Mouse (Mus musculus): Measurements from ENCODE around the gene Tkt. TPM values are rescaled to one million over a fixed set of nuclear protein-coding genes. Genes with fewer than 3 reads are reported as not detected.

Gene Tkt
- polyA plus RNA-seq, 1 experiment from 2014 or later, result 213 TPM

DNA sequence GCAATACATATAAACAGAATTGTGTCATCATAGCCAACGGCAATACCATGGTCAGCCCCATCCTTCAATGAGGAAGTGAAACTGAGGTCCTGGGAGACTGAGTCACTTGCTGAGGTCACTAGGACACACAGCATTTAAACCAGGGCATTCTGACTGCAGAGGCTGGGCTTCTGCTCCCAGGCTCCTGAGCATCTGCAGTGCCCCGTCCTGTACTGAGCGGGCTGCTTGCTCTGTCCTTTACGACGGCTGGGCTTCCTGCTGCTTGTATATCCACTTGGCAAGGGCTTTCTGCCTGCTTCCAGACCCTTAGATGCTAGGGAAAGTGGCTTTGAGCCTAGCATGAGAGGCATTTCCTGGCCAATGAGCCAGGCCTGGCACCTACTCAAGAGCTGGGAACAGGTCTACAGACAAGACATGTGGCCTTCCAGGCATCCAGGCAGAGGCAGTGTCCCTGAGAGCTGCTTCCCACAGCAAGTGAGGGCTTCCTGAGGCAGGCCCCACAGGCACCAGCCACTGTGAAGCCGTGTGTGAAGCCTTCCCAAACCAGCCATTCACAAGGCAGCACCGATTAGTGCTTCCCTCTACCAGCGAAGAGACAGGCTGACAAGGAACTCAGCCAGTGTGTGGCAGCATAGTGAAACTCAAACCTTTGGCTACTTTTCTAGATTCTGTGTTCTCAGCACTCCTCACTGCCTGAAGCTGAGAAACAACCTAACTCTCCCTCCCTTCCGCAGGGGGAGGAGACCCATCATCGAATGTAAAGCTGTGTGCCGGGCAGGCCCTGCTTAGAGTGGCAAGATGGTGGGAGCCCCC lies 45.3 kb downstream of the Tkt start:
- WGBS, result 37% methylated on average over 11 of the region's 11 CpGs
- H3K9ac ChIP-seq, result no peak overlapping the region
- no peaks in the 10 kb centered on the region for H3K9me3 ChIP-seq
- ATAC-seq (ENCODE audit: low read depth), result peak; percentile 60; the same call in 1 of the 2 replicates
- 0 out of 2 replicates have a peak, but pooled peaks cover 2% of the 10 kb centered on the region for H3K36me3 ChIP-seq
- no peak overlapping the region for H3K4me3 ChIP-seq
- H3K4me2 ChIP-seq, result peak overlapping the region; percentile 21; the same call in 1 of the 2 replicates
- H3K27me3 ChIP-seq, result no peaks in the 10 kb centered on the region
- H3K4me1 ChIP-seq (replicated peaks), result peaks cover 48% of the 10 kb centered on the region
- H3K27ac ChIP-seq (replicated peaks), result peak overlapping the region; percentile 75

DNA sequence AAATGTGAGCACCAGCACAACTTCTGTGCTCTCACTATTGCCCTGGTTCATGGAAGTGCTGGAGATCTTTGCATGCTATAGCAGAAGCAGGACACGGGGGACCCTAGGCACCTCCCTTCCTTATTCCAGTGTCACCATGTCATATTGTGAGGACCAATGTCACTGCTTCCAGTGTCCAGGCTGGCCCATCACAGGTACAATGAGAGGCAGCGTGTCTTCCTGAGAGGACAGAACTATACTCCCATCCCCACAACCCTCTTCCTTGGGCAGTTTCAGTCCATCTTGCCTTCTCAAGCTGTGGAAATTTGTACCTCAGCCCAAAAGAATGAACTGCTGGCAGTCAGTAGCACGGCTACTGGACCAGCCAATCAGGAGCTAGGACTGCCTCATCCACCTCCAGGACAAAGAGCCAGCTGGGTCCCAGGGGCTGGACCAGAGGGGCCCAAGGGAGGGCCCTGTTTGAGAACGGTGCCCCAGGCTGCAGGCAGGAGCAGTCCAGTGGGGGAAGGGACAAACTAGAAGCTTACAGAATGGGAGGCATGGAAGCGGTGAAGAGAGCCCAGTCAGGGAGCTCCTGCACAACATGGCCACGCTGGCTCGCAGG lies 46.0 kb downstream of the Tkt start:
- Histone ChIP-seq H3K27me3 (no peaks in the 10 kb centered on the region), H3K36me3 (0 out of 2 replicates have a peak, but pooled peaks cover 8% of the 10 kb centered on the region), H3K9ac (0 out of 2 replicates have a peak overlapping the region, but pooled peaks have one; percentile 4), H3K9me3 (no peaks in the 10 kb centered on the region), H3K4me3 (no peak overlapping the region), H3K4me2 (peak overlapping the region; percentile 21; the same call in 1 of the 2 replicates), H3K4me1 (replicated peaks) (peaks cover 48% of the 10 kb centered on the region), H3K27ac (replicated peaks) (peak overlapping the region; percentile 75)
- peak; percentile 82 for ATAC-seq (ENCODE audit: low read depth)
- WGBS, result 18% methylated on average over 7 of the region's 7 CpGs

- Histone ChIP-seq H3K9ac (no peak overlapping the region), H3K4me3 (no peak overlapping the region), H3K9me3 (no peaks in the 10 kb centered on the region), H3K4me1 (replicated peaks) (peaks cover 38% of the 10 kb centered on the region), H3K27me3 (no peaks in the 10 kb centered on the region), H3K36me3 (0 out of 2 replicates have a peak, but pooled peaks cover 10% of the 10 kb centered on the region), H3K27ac (replicated peaks) (no peak overlapping the region), H3K4me2 (no peak overlapping the region)
- no peak for ATAC-seq (ENCODE audit: low read depth)
- WGBS, result 83% methylated on average over 8 of the region's 8 CpGs
Observed at GRCm38 (mm10) chr14:30595576-30596313, 47.6 kb downstream of the Tkt start.

DNA sequence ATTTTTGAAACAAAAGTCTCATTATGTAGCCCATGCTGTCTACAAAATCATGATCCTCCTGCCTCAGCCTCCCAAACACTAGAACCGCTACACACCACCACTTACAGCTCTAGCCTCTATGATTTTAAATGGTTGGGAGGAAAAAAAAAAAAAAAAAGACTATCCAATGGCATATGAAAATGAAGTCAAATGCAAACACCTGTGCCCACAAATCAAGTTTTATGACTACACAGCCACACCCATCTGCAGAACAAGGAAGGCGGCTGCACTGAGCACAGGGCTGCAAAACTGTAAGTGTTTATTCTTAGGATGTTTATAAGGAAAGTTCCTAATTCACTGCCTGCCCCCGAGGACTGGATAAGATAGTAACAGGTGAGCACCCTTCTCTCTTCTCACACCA lies 48.2 kb downstream of the Tkt start:
- H3K4me3 ChIP-seq, result no peak overlapping the region
- 0 out of 2 replicates have a peak, but pooled peaks cover 10% of the 10 kb centered on the region for H3K36me3 ChIP-seq
- H3K4me2 ChIP-seq, result no peak overlapping the region
- WGBS, result 88% methylated on average over 3 of the region's 3 CpGs
- no peaks in the 10 kb centered on the region for H3K9me3 ChIP-seq
- no peak for ATAC-seq (ENCODE audit: low read depth)
- no peak overlapping the region for H3K27ac ChIP-seq (replicated peaks)
- H3K4me1 ChIP-seq (replicated peaks), result peaks cover 38% of the 10 kb centered on the region
- H3K27me3 ChIP-seq, result no peaks in the 10 kb centered on the region
- H3K9ac ChIP-seq, result no peak overlapping the region

DNA sequence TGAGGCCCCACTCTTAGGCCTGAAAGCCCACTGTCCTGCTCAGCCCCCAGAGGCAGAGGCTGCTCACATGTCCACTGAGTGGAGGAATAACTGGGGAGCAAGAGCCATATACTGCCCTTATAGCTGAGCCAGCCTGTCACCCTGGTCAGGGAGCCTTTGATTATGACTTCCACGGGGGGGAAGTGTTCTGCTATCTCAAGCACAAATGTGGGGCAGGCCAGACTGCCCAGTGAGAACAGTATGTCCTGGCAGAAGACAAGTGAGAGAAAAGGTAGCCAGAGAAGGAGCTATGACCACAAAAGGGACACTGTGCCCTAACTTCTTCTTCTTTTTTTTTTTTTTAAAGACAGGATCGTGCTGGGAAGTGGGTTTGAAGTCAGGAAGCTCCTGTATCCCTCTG lies 49.0 kb downstream of the Tkt start:
- no peak overlapping the region for H3K4me3 ChIP-seq
- no peaks in the 10 kb centered on the region for H3K27me3 ChIP-seq
- 0 out of 2 replicates have a peak, but pooled peaks cover 16% of the 10 kb centered on the region for H3K36me3 ChIP-seq
- H3K4me1 ChIP-seq (replicated peaks), result peaks cover 38% of the 10 kb centered on the region
- H3K9ac ChIP-seq, result no peak overlapping the region
- no peak overlapping the region for H3K27ac ChIP-seq (replicated peaks)
- no peaks in the 10 kb centered on the region for H3K9me3 ChIP-seq
- 67% methylated on average over 2 of the region's 2 CpGs for WGBS
- H3K4me2 ChIP-seq, result no peak overlapping the region
- no peak for ATAC-seq (ENCODE audit: low read depth)

DNA sequence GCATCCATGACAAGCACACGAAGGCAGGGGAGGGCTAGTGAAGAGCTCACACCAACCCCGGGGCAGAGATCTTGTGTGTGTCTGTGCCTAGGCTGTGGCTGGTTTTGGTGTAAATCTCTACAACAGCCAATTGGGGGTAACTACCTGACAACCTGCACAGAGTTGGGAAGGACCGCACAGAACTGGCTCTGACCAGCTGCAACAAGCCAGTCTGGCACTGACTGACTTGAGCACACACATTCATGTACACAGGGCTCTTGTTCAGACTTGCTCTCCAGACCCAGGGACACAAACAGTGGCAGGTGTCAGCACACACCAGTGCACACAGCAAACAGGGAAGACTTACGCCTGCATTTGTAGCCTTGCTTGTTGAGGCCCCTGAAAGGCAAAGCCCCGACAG lies 58.7 kb downstream of the Tkt start:
- H3K27ac ChIP-seq (replicated peaks), result no peak overlapping the region

DNA sequence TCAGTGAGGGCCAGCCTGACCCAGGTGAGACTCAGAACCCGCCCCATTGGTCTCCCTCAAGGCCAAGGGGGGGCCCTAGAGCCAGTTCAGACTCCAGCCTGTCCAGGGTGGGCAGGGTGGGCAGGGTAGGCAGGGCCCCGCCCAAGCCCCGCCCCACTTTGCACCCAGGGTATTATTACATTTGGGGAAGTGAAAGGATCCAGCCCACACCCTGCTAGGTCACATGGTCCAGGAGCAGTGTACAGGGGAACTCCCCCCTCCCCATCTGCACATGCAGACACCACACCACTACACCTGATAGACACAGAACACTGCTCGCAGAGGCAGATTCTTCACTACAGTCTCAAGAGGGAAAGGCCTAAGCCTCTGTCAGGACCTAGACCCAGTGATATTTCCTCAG lies 59.5 kb downstream of the Tkt start:
- Histone ChIP-seq H3K27ac (replicated peaks) (no peak overlapping the region), H3K36me3 (no peaks in the 10 kb centered on the region), H3K4me1 (replicated peaks) (peaks cover 5% of the 10 kb centered on the region; the same call in 1 of the 2 replicates), H3K27me3 (no peaks in the 10 kb centered on the region), H3K4me3 (no peak overlapping the region), H3K4me2 (no peak overlapping the region), H3K9me3 (no peaks in the 10 kb centered on the region), H3K9ac (no peak overlapping the region)
- no peak for ATAC-seq (ENCODE audit: low read depth)
- WGBS, result 72% methylated on average over 3 of the region's 4 CpGs

More for the DNA sequence above, 58.7 kb downstream of the Tkt start:
- H3K4me2 ChIP-seq, result no peak overlapping the region
- no peak overlapping the region for H3K4me3 ChIP-seq
- no peaks in the 10 kb centered on the region for H3K9me3 ChIP-seq
- no peak overlapping the region for H3K9ac ChIP-seq
- no peak for ATAC-seq (ENCODE audit: low read depth)
- no peaks in the 10 kb centered on the region for H3K27me3 ChIP-seq
- 83% methylated on average over 5 of the region's 5 CpGs for WGBS
- H3K36me3 ChIP-seq, result 0 out of 2 replicates have a peak, but pooled peaks cover 7% of the 10 kb centered on the region
- no peaks in the 10 kb centered on the region for H3K4me1 ChIP-seq (replicated peaks)

- ATAC-seq (ENCODE audit: low read depth), result no peak
- no peak overlapping the region for H3K27ac ChIP-seq (replicated peaks)
- 89% methylated on average over 6 of the region's 6 CpGs for WGBS
- H3K9me3 ChIP-seq, result no peaks in the 10 kb centered on the region
- peaks cover 6% of the 10 kb centered on the region; the same call in 1 of the 2 replicates for H3K4me1 ChIP-seq (replicated peaks)
- H3K36me3 ChIP-seq, result no peaks in the 10 kb centered on the region
- H3K4me2 ChIP-seq, result no peak overlapping the region
- no peak overlapping the region for H3K9ac ChIP-seq
- no peak overlapping the region for H3K4me3 ChIP-seq
- H3K27me3 ChIP-seq, result no peaks in the 10 kb centered on the region
Observed at GRCm38 (mm10) chr14:30608176-30608575, 60.0 kb downstream of the Tkt start.

- H3K36me3 ChIP-seq, result no peaks in the 10 kb centered on the region
- no peaks in the 10 kb centered on the region for H3K27me3 ChIP-seq
- no peak overlapping the region for H3K4me2 ChIP-seq
- H3K4me1 ChIP-seq (replicated peaks), result peaks cover 6% of the 10 kb centered on the region; the same call in 1 of the 2 replicates
- 94% methylated on average over 3 of the region's 3 CpGs for WGBS
- H3K9ac ChIP-seq, result no peak overlapping the region
- H3K9me3 ChIP-seq, result no peaks in the 10 kb centered on the region
- no peak for ATAC-seq (ENCODE audit: low read depth)
- no peak overlapping the region for H3K4me3 ChIP-seq
- H3K27ac ChIP-seq (replicated peaks), result no peak overlapping the region
Observed at GRCm38 (mm10) chr14:30609499-30609898, 61.3 kb downstream of the Tkt start.

- Histone ChIP-seq H3K36me3 (no peaks in the 10 kb centered on the region), H3K9ac (no peak overlapping the region; the same call in 1 of the 2 replicates), H3K4me3 (no peak overlapping the region), H3K9me3 (no peaks in the 10 kb centered on the region), H3K27ac (replicated peaks) (no peak overlapping the region), H3K27me3 (no peaks in the 10 kb centered on the region), H3K4me2 (no peak overlapping the region), H3K4me1 (replicated peaks) (peaks cover 6% of the 10 kb centered on the region; the same call in 1 of the 2 replicates)
- no peak for ATAC-seq (ENCODE audit: low read depth)
- WGBS, result 80% methylated on average over 2 of the region's 2 CpGs
Observed at GRCm38 (mm10) chr14:30610304-30610703, 62.1 kb downstream of the Tkt start.

DNA sequence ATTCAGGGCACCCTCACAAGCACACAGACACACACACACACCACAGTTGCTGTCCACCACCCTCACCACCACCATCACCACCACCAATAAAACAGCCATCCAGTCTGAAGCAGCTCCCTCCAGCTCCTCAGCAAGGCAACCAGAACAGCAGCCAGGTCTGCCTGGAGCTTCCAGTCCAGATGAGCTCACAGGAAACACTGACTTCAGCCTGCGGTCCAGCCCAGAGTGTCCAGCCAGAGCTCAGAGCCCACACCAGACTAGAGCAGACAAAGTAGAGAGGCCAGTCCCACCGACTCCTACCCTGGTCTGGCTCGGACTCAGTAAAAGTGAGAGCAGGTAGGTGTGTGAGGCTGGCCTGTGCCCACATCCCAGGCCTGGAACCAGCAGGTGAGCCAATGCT lies 62.8 kb downstream of the Tkt start:
- Histone ChIP-seq H3K36me3 (no peaks in the 10 kb centered on the region), H3K9ac (no peak overlapping the region), H3K4me3 (no peak overlapping the region), H3K4me2 (no peak overlapping the region), H3K9me3 (no peaks in the 10 kb centered on the region), H3K27ac (replicated peaks) (no peak overlapping the region), H3K27me3 (no peaks in the 10 kb centered on the region), H3K4me1 (replicated peaks) (peaks cover 6% of the 10 kb centered on the region; the same call in 1 of the 2 replicates)
- 90% methylated on average over 3 of the region's 3 CpGs for whole genome bisulfite sequencing
- ATAC-seq (ENCODE audit: low read depth), result no peak

- H3K4me1 ChIP-seq (replicated peaks), result peaks cover 6% of the 10 kb centered on the region; the same call in 1 of the 2 replicates
- no peaks in the 10 kb centered on the region for H3K27me3 ChIP-seq
- H3K4me2 ChIP-seq, result no peak overlapping the region
- H3K4me3 ChIP-seq, result no peak overlapping the region
- no peaks in the 10 kb centered on the region for H3K9me3 ChIP-seq
- ATAC-seq (ENCODE audit: low read depth), result no peak
- H3K9ac ChIP-seq, result no peak overlapping the region
- no peaks in the 10 kb centered on the region for H3K36me3 ChIP-seq
- no peak overlapping the region for H3K27ac ChIP-seq (replicated peaks)
- 17% methylated on average over 7 of the region's 7 CpGs for WGBS
Observed at GRCm38 (mm10) chr14:30612523-30612922, 64.4 kb downstream of the Tkt start.

Measured in neural tube, embryonic 13.5 days (tissue).